Mouse (Mus musculus) limb, embryonic 14.5 days (tissue): ENCODE measurements around the gene Zdhhc5. TPM values are rescaled to one million over a fixed set of nuclear protein-coding genes. Genes with fewer than 3 reads are reported as not detected.
A peak's percentile ranks its signal among the peaks of the same experiment; 100 is the strongest.

ENCODE experiments used
- ATAC-seq: fragments of 200-750 bp; cut with Nextera tagmentation; 2 replicates; pipeline ENCODE4 v1.8.0; 2017; ENCODE audit warnings: low read depth, moderate number of reproducible peaks, moderate TSS enrichment; ENCODE audit not compliant: low FRiP score
- DNase-seq: peaks from one replicate; pipeline ENCODE4 v3.0.0-alpha.2; 2015; ENCODE audit warnings: low spot score
- H3K27ac ChIP-seq: fragments of 300-500 bp; sonication (generic); replicated peaks from 2 replicates; pipeline ENCODE4 v1.5.1; 2014; ENCODE audit warnings: low read depth, mild to moderate bottlenecking, low read length, moderate library complexity, mixed read lengths
- H3K27me3 ChIP-seq: fragments of 300-500 bp; sonication (generic); 2 replicates; pipeline ENCODE4 v1.6.1; 2014; ENCODE audit warnings: low read length, mixed read lengths; ENCODE audit not compliant: control insufficient read depth, insufficient read depth
- H3K36me3 ChIP-seq: fragments of 300-500 bp; sonication (generic); 2 replicates; pipeline ENCODE4 v1.6.1; 2014; ENCODE audit warnings: mild to moderate bottlenecking, low read length, moderate library complexity, mixed read lengths; ENCODE audit not compliant: control insufficient read depth, insufficient read depth
- H3K4me1 ChIP-seq: fragments of 300-500 bp; sonication (generic); 2 replicates; pipeline ENCODE4 v1.6.1; 2014; ENCODE audit warnings: antibody characterized with exemption, low read length, mixed read lengths; ENCODE audit not compliant: control insufficient read depth, insufficient read depth
- H3K4me2 ChIP-seq: fragments of 300-500 bp; sonication (generic); replicated peaks from 2 replicates; pipeline ENCODE4 v1.6.1; 2014; ENCODE audit warnings: low read depth, mild to moderate bottlenecking, low read length, moderate library complexity; ENCODE audit not compliant: severe bottlenecking
- H3K4me3 ChIP-seq: fragments of 300-500 bp; sonication (generic); replicated peaks from 2 replicates; pipeline ENCODE4 v1.5.1; 2014; ENCODE audit warnings: low read length
- H3K9ac ChIP-seq: fragments of 300-500 bp; sonication (generic); 2 replicates; pipeline ENCODE4 v1.6.1; 2014; ENCODE audit warnings: mild to moderate bottlenecking, low read depth, low read length, moderate library complexity; ENCODE audit not compliant: severe bottlenecking
- H3K9me3 ChIP-seq: fragments of 300-500 bp; sonication (generic); 2 replicates; pipeline ENCODE4 v1.6.1; 2016; ENCODE audit warnings: low read length; ENCODE audit not compliant: control insufficient read depth
- POLR2A ChIP-seq: fragments of 200-500 bp; IDR thresholded peaks from 2 replicates; pipeline ENCODE4 v1.8.0; 2012; ENCODE audit warnings: inconsistent platforms, mild to moderate bottlenecking, moderate library complexity, borderline replicate concordance; ENCODE audit not compliant: insufficient read depth, insufficient read length; ENCODE audit errors: extremely low read depth
- WGBS: fragments of 180-500 bp; shearing (Covaris S2); extraction: QIAGEN DNeasy Blood & Tissue Kit; methylation state at CpG from one replicate; pipeline ENCODE4 v1.1.7; 2014; 5-methylcytosine and 5-hydroxymethylcytosine counted together
- microRNA counts: library from miRNA; unstranded; fragments of <30 nt; microRNA quantifications from one replicate; lab custom pipeline; 2016
- microRNA-seq: library from miRNA; unstranded; fragments of <30 nt; microRNA quantifications from one replicate; pipeline ENCODE4, GENCODE M21; 2016
- polyA plus RNA-seq, 2 experiments: library from polyadenylated mRNA; depleted of rRNA in 1 of 2; stranded (reverse) in 1 of 2; unstranded in 1 of 2; fragments of >200 nt; fragmentation: Nextera tagmentation in 1 of 2; extraction: Ambion mirVana in 1 of 2; gene quantifications; 2 replicates each; pipeline versions ENCODE4 v1.2.1 to v1.2.3; 2012 to 2014

Zdhhc5 gene
- polyA plus RNA-seq, 2 experiments = 36.5 to 46.6 TPM

DNA sequence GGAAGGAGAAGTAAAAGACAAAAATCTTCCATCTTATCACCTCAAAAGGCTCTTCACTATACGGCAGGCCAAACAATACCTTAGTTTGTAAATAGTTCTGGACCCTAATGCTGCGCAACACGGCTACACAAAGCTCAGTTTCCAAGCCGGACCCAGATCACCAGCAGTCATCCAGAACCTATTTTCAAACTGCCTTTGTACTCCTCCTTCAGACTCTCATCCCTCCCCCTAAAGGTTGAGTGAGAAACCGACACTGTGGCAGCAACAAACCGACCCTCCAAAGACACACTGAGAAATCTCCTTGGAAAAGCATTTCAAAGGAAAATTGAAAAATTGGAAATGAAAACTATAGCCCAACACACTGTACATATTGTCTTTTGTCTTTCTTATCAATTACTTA lies 66.6 kb downstream of the Zdhhc5 start:
- WGBS = 40% methylated on average over 6 of the region's 6 CpGs
- H3K9ac ChIP-seq = peak overlapping the region; percentile 44
- no peak for TF ChIP-seq POLR2A
- H3K4me2 ChIP-seq = peak overlapping the region; percentile 53
- H3K4me3 ChIP-seq = peak overlapping the region; percentile 66
- no peak for ATAC-seq
- no peak for DNase-seq
- H3K27ac ChIP-seq = no peak overlapping the region
- no peaks in the 10 kb centered on the region for H3K36me3 ChIP-seq
- no peaks in the 10 kb centered on the region for H3K9me3 ChIP-seq
- H3K4me1 ChIP-seq = peaks cover 2% of the 10 kb centered on the region
- H3K27me3 ChIP-seq = no peaks in the 10 kb centered on the region

DNA sequence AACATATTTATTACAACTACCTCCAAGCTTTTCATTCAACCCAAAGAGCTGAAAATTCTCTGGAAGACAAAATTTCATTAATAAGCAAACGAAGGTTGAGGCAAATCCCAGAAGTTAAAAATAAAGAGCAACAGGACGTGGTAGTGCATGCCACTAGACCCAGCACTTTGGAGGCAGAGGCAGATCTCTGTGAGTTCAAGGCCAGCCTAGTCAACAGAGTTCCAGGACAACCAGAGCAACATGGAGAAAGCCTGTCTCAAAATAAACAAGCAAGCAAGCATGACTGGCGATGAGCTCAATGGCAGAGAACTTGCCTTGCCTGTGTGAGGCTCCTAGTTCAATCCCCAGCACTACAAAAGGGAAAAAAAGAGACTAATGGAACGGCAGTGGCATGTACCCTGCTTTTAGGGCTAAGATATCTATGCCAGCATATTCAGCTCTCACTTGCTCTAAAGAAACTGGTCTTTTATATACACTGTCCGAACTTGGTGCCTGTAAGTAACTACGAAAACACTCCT lies 67.9 kb downstream of the Zdhhc5 start:
- Histone ChIP-seq H3K4me1 (peaks cover 2% of the 10 kb centered on the region), H3K4me2 (no peak overlapping the region), H3K27me3 (no peaks in the 10 kb centered on the region), H3K9me3 (no peaks in the 10 kb centered on the region), H3K27ac (no peak overlapping the region), H3K4me3 (no peak overlapping the region), H3K9ac (no peak overlapping the region), H3K36me3 (no peaks in the 10 kb centered on the region)
- 92% methylated on average over 6 of the region's 6 CpGs for WGBS
- TF ChIP-seq POLR2A = no peak
- no peak for ATAC-seq
- no peak for DNase-seq

DNA sequence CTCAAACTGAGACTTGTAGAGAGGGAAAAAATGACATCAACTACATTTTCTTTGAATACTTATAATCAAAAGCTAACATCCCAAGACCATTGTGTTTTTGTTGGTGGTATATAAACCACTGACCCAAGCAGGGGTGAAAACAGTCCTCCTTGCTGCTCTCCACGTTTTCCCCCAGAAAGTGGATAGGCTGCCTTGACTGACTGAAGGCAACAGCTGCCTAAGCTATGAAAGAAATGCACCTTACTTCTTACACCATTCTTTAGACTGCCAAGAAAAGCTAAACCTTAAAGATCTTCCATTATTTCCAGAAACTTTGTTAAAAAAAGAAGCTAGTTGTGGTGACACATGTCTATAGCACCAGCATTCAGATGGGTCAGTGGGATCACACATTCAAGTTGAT lies 68.8 kb downstream of the Zdhhc5 start:
- no peak for TF ChIP-seq POLR2A
- H3K4me2 ChIP-seq = no peak overlapping the region
- H3K9ac ChIP-seq = no peak overlapping the region
- ATAC-seq (no peak), DNase-seq (no peak)
- 57% methylated on average over 1 of the region's 1 CpGs for WGBS
- peaks cover 2% of the 10 kb centered on the region for H3K4me1 ChIP-seq
- H3K9me3 ChIP-seq = no peaks in the 10 kb centered on the region
- H3K36me3 ChIP-seq = no peaks in the 10 kb centered on the region
- no peak overlapping the region for H3K4me3 ChIP-seq
- no peak overlapping the region for H3K27ac ChIP-seq
- no peaks in the 10 kb centered on the region for H3K27me3 ChIP-seq

- no peak for TF ChIP-seq POLR2A
- Histone ChIP-seq H3K4me2 (no peak overlapping the region), H3K9me3 (no peaks in the 10 kb centered on the region), H3K4me1 (peaks cover 27% of the 10 kb centered on the region), H3K36me3 (no peaks in the 10 kb centered on the region), H3K27ac (no peak overlapping the region), H3K4me3 (no peak overlapping the region), H3K27me3 (no peaks in the 10 kb centered on the region), H3K9ac (no peak overlapping the region)
- 0 out of 2 replicates have a peak, but pooled peaks have one; percentile 25 for ATAC-seq
- no peak for DNase-seq
Measured at GRCm38 (mm10) chr2:84640833-84641232, 74.1 kb downstream of the Zdhhc5 start.

DNA sequence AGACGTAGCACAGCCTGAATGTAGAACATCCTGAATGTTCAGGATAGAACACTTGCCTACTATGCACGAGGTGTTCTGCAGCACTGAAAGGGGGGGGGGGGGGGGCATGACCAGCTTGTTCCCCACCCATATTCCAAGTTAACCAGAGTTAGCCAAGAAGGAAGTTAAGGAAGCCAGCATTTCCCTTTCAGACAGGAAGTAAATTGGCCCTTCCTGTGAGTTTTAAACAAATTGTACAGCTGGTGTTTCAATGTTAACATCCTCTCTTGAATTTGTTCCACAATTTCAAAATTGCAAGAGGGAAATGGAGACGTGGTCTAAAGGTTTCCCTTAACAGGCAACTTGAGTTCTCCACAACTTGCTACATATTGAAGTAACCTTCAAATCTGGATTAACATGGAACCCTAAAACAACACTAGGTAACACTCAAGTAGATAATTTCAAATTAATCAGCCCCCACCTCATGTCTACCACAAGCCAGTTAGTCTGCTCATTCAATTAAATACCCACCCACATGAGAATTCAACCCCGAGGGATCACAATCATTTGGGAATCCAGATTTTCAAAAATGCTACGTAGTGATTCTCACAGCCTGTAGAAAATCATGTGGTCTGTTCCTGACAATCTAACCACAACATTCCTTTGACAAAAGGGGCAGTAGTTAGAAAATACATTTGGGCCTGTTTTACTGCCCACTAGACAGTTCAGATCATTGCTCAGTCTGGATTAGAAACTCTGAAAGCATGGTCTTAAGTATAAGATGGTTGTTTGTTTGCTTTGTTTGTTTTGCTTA lies 76.4 kb downstream of the Zdhhc5 start:
- ATAC-seq = no peak
- H3K36me3 ChIP-seq = no peaks in the 10 kb centered on the region
- H3K27me3 ChIP-seq = no peaks in the 10 kb centered on the region
- no peak for DNase-seq
- H3K27ac ChIP-seq = 0 out of 2 replicates have a peak overlapping the region, but pooled peaks have one; percentile 26
- WGBS = 56% methylated on average over 5 of the region's 5 CpGs
- TF ChIP-seq POLR2A = no peak
- H3K4me1 ChIP-seq = peaks cover 45% of the 10 kb centered on the region
- H3K9ac ChIP-seq = no peak overlapping the region
- H3K4me2 ChIP-seq = no peak overlapping the region
- H3K4me3 ChIP-seq = no peak overlapping the region
- no peaks in the 10 kb centered on the region for H3K9me3 ChIP-seq

MicroRNAs within 50 kb of the gene (microRNA counts, 519-probe panel; counts per million panel counts)
- 5,230 counts per million, percentile 97 among the panel's probes with 10 or more counts for microRNA mmu-miR-130a (lab: Ali Mortazavi, UCI)

Small RNAs within 50 kb of the gene (microRNA-seq; reads per million reads assigned to microRNA genes)
- gene Mir130a = 28,527 reads per million, percentile 97 among the genes with 10 or more reads in this experiment

Other genes with a start within 250 kb of the Zdhhc5 start
- 22.7 and 28.3 TPM in 2 replicates for gene Tfpi, start 238.4 kb downstream of the Zdhhc5 start, polyA plus RNA-seq (2012; rRNA removed)
- gene Tfpi, start 238.4 kb downstream of the Zdhhc5 start, polyA plus RNA-seq (2014; fragmentation: Nextera tagmentation; extraction: Ambion mirVana) = 29.6 and 31.2 TPM in 2 replicates
- 85.0 and 92.1 TPM in 2 replicates for gene Ctnnd1, start 64.4 kb downstream of the Zdhhc5 start, polyA plus RNA-seq (2012; rRNA removed)
- 46.0 and 47.7 TPM in 2 replicates for gene Ctnnd1, start 64.4 kb downstream of the Zdhhc5 start, polyA plus RNA-seq (2014; fragmentation: Nextera tagmentation; extraction: Ambion mirVana)
- 0.01 TPM in 1 of 2 replicates, not detected in the other for gene Btbd18, start 56.1 kb downstream of the Zdhhc5 start, polyA plus RNA-seq (2012; rRNA removed)
- 0.14 and 0.15 TPM in 2 replicates for gene Btbd18, start 56.1 kb downstream of the Zdhhc5 start, polyA plus RNA-seq (2014; fragmentation: Nextera tagmentation; extraction: Ambion mirVana)
- 224 and 297 TPM in 2 replicates for gene Selenoh, start 44.4 kb downstream of the Zdhhc5 start, polyA plus RNA-seq (2012; rRNA removed)
- gene Selenoh, start 44.4 kb downstream of the Zdhhc5 start, polyA plus RNA-seq (2014; fragmentation: Nextera tagmentation; extraction: Ambion mirVana) = 274 and 276 TPM in 2 replicates
- not detected in 2 replicates for gene Gm28635, start 37.1 kb downstream of the Zdhhc5 start, polyA plus RNA-seq (2012; rRNA removed)
- gene Gm28635, start 37.1 kb downstream of the Zdhhc5 start, polyA plus RNA-seq (2014; fragmentation: Nextera tagmentation; extraction: Ambion mirVana) = not detected in 2 replicates
- gene Med19, start 36.8 kb downstream of the Zdhhc5 start, polyA plus RNA-seq (2012; rRNA removed) = 20.4 and 20.7 TPM in 2 replicates
- 33.6 and 33.7 TPM in 2 replicates for gene Med19, start 36.8 kb downstream of the Zdhhc5 start, polyA plus RNA-seq (2014; fragmentation: Nextera tagmentation; extraction: Ambion mirVana)
- gene Tmx2, start 36.0 kb downstream of the Zdhhc5 start, polyA plus RNA-seq (2012; rRNA removed) = 63.2 and 66.0 TPM in 2 replicates
- 93.0 and 99.5 TPM in 2 replicates for gene Tmx2, start 36.0 kb downstream of the Zdhhc5 start, polyA plus RNA-seq (2014; fragmentation: Nextera tagmentation; extraction: Ambion mirVana)
- 19.5 and 21.1 TPM in 2 replicates for gene Clp1, start 12.2 kb upstream of the Zdhhc5 start, polyA plus RNA-seq (2012; rRNA removed)
- gene Clp1, start 12.2 kb upstream of the Zdhhc5 start, polyA plus RNA-seq (2014; fragmentation: Nextera tagmentation; extraction: Ambion mirVana) = 30.7 and 30.9 TPM in 2 replicates
- 13.2 and 14.6 TPM in 2 replicates for gene Ypel4, start 18.9 kb upstream of the Zdhhc5 start, polyA plus RNA-seq (2012; rRNA removed)
- gene Ypel4, start 18.9 kb upstream of the Zdhhc5 start, polyA plus RNA-seq (2014; fragmentation: Nextera tagmentation; extraction: Ambion mirVana) = 7.4 and 9.0 TPM in 2 replicates
- gene Gm19426, start 28.5 kb upstream of the Zdhhc5 start, polyA plus RNA-seq (2012; rRNA removed) = 11.6 and 14.9 TPM in 2 replicates
- 4.3 and 5.7 TPM in 2 replicates for gene Gm19426, start 28.5 kb upstream of the Zdhhc5 start, polyA plus RNA-seq (2014; fragmentation: Nextera tagmentation; extraction: Ambion mirVana)
- 38.9 and 41.2 TPM in 2 replicates for gene Serping1, start 60.3 kb upstream of the Zdhhc5 start, polyA plus RNA-seq (2012; rRNA removed)
- 44.1 and 44.4 TPM in 2 replicates for gene Serping1, start 60.3 kb upstream of the Zdhhc5 start, polyA plus RNA-seq (2014; fragmentation: Nextera tagmentation; extraction: Ambion mirVana)
- gene Ube2l6, start 83.6 kb upstream of the Zdhhc5 start, polyA plus RNA-seq (2012; rRNA removed) = 20.9 and 24.6 TPM in 2 replicates
- gene Ube2l6, start 83.6 kb upstream of the Zdhhc5 start, polyA plus RNA-seq (2014; fragmentation: Nextera tagmentation; extraction: Ambion mirVana) = 33.5 and 37.2 TPM in 2 replicates
- gene Smtnl1, start 107.5 kb upstream of the Zdhhc5 start, polyA plus RNA-seq (2012; rRNA removed) = 0.06 and 0.24 TPM in 2 replicates
- gene Smtnl1, start 107.5 kb upstream of the Zdhhc5 start, polyA plus RNA-seq (2014; fragmentation: Nextera tagmentation; extraction: Ambion mirVana) = 0.22 and 0.55 TPM in 2 replicates
- 52.3 and 59.7 TPM in 2 replicates for gene Timm10, start 111.8 kb upstream of the Zdhhc5 start, polyA plus RNA-seq (2012; rRNA removed)
- gene Timm10, start 111.8 kb upstream of the Zdhhc5 start, polyA plus RNA-seq (2014; fragmentation: Nextera tagmentation; extraction: Ambion mirVana) = 56.0 and 58.4 TPM in 2 replicates
- gene Slc43a1, start 123.7 kb upstream of the Zdhhc5 start, polyA plus RNA-seq (2012; rRNA removed) = 25.8 and 35.9 TPM in 2 replicates
- gene Slc43a1, start 123.7 kb upstream of the Zdhhc5 start, polyA plus RNA-seq (2014; fragmentation: Nextera tagmentation; extraction: Ambion mirVana) = 15.5 and 18.5 TPM in 2 replicates
- 4.5 and 6.5 TPM in 2 replicates for gene Rtn4rl2, start 171.5 kb upstream of the Zdhhc5 start, polyA plus RNA-seq (2012; rRNA removed)
- gene Rtn4rl2, start 171.5 kb upstream of the Zdhhc5 start, polyA plus RNA-seq (2014; fragmentation: Nextera tagmentation; extraction: Ambion mirVana) = 1.5 and 1.9 TPM in 2 replicates
- gene Slc43a3, start 221.4 kb upstream of the Zdhhc5 start, polyA plus RNA-seq (2012; rRNA removed) = 73.2 and 85.5 TPM in 2 replicates
- gene Slc43a3, start 221.4 kb upstream of the Zdhhc5 start, polyA plus RNA-seq (2014; fragmentation: Nextera tagmentation; extraction: Ambion mirVana) = 32.1 and 34.9 TPM in 2 replicates